In the genomic region with DNA sequence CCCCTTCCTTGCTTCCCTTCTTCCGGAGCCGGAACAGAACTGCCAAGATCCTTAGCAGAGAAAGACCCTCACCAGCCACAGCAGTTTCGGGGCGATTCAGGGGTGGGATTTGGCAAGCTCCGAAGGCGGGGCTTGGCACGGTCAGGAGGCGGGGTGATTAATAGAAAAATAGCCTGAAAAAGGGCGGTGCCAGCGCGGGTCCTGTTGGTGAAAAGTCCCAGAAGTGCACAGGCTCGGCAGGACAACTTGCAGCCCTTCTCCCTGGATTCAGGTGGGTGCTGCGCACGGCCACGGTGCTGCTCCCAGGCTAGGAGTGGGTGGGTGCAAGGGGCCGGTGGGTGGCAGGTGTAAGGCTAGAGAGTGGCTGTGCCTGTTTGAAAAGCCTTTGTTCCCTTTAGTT, we compare ENCODE assay signal across 8 mouse cellular contexts. TPM values are rescaled to one million over a fixed set of nuclear protein-coding genes. Genes with fewer than 3 reads are reported as not detected.
DNase-seq lines count a peak whose midpoint lies in the region; ATAC-seq and TF ChIP-seq lines count a peak whose summit lies in the region.

No protein-coding gene starts in this region.

- TF ChIP-seq CTCF in lung, embryonic 14.5 days (IDR thresholded peaks at IDR 0.05; ENCODE audit: low read depth), result no peak

- no peaks in the 10 kb centered on the region for H3K36me3 ChIP-seq in lung, embryonic 14.5 days (ENCODE audit: insufficient read depth)
- H3K36me3 ChIP-seq in neural tube, embryonic 15.5 days, result no peaks in the 10 kb centered on the region

- no peaks in the 10 kb centered on the region for H3K27me3 ChIP-seq in lung, embryonic 14.5 days (ENCODE audit: insufficient read depth, low read length)
- 0 out of 2 replicates have a peak, but pooled peaks cover 5% of the 10 kb centered on the region for H3K27me3 ChIP-seq in neural tube, embryonic 15.5 days (replicated peaks)

- ATAC-seq in lung, embryonic 14.5 days (ENCODE audit: insufficient read depth), result peak; percentile 67
- peak; percentile 81 for ATAC-seq in neural tube, embryonic 15.5 days (ENCODE audit: low FRiP score)
- no peak for ATAC-seq in activated CD4-positive, CD25-positive, alpha-beta regulatory T cell, adult 4 months

- peak; percentile 75 for DNase-seq in R1 (ENCODE audit: low read depth, low spot score)
- DNase-seq in embryo, embryonic 10 days (ENCODE audit: low spot score), result peak; percentile 84
- DNase-seq in heart, adult 11 months, result peak; percentile 98
- peak; percentile 72 for DNase-seq in kidney, adult 11 months
- DNase-seq in lung, embryonic 14.5 days, result peak; percentile 89
- no peak for DNase-seq in c-Kit-positive CD71-positive TER-119-positive erythroid progenitor cells, embryonic 14.5 days (ENCODE audit: low spot score)

- H3K4me2 ChIP-seq in lung, embryonic 14.5 days, result peak overlapping the region; percentile 69
- H3K4me2 ChIP-seq in neural tube, embryonic 15.5 days, result peak overlapping the region; percentile 75

- H3K4me3 ChIP-seq in lung, embryonic 14.5 days (ENCODE audit: low read depth, low read length), result peak overlapping the region; percentile 47
- peak overlapping the region; percentile 43 for H3K4me3 ChIP-seq in neural tube, embryonic 15.5 days (replicated peaks)

- under 1% methylated on average over 16 of the region's 16 CpGs for WGBS in lung, embryonic 14.5 days
- 0% methylated on average over 16 of the region's 16 CpGs for WGBS in neural tube, embryonic 15.5 days

- peak overlapping the region; percentile 67 for H3K9ac ChIP-seq in lung, embryonic 14.5 days
- H3K9ac ChIP-seq in neural tube, embryonic 15.5 days (replicated peaks), result peak overlapping the region; percentile 8; the same call in 1 of the 2 replicates

- H3K27ac ChIP-seq in lung, embryonic 14.5 days (ENCODE audit: low read depth), result peak overlapping the region; percentile 93
- H3K27ac ChIP-seq in neural tube, embryonic 15.5 days (replicated peaks), result peak overlapping the region; percentile 45; the same call in 1 of the 2 replicates

- H3K9me3 ChIP-seq in lung, embryonic 14.5 days (ENCODE audit: low read depth, low read length), result no peaks in the 10 kb centered on the region
- no peaks in the 10 kb centered on the region for H3K9me3 ChIP-seq in neural tube, embryonic 15.5 days (replicated peaks)

- H3K4me1 ChIP-seq in lung, embryonic 14.5 days (ENCODE audit: insufficient read depth), result peaks cover 17% of the 10 kb centered on the region
- H3K4me1 ChIP-seq in neural tube, embryonic 15.5 days, result peaks cover 11% of the 10 kb centered on the region

RNA-seq across cellular contexts. Expression of gene Mgst1, which starts 0.2 kb away (rescaled TPM):
- 160 and 186 TPM in 2 replicates for polyA plus RNA-seq in lung, embryonic 14.5 days (2014; fragmentation: Nextera tagmentation; extraction: Ambion mirVana)
- polyA plus RNA-seq in neural tube, embryonic 15.5 days (2015; fragmentation: Nextera tagmentation; extraction: Ambion mirVana), result 101 and 107 TPM in 2 replicates
- polyA plus RNA-seq in activated CD4-positive, CD25-positive, alpha-beta regulatory T cell, adult 4 months (2017; shearing (Covaris generic)), result 1 to 10 TPM in 1 of 2 experiments, not detected in 1; 2.2 TPM

Comparison
In these comparisons a context has a peak if more than half of its experiments do, and no peak if none do; other contexts are left out.
1. RNA of gene Mgst1, which starts 0.2 kb away (polyA plus RNA-seq): 160 to 186 TPM in lung, embryonic 14.5 days and 101 to 107 TPM in neural tube, embryonic 15.5 days; 2.2 TPM in activated CD4-positive, CD25-positive, alpha-beta regulatory T cell, adult 4 months; every median in the first group is over 10 times any median in the second.